Mouse (Mus musculus): ENCODE measurements around the gene Cables2.
"Not testable (repeated sequence)": the region's sequence is repeated elsewhere in the genome, so short reads cannot be mapped to it uniquely, and the experiment has no call there.

The Cables2 gene

DNA sequence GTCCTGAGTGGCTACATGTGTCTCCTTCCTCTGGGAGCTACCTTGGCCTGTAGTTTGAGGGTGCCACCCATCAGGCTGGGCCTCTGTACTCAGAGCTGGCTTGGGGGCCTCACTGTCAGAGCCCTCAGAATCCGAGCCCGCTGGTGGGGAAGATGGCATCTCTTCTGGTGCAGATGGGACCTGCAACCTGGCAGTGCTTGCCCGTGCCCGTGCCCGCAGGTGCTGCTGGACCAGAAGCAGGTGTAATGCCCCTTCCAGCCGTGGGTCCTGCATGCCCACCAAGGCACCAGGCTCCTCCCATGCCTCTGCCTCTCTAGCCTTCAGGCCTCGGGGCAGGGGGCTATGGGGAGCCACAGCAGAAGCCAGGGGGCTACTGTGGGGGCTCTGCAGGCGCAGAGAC, 6.0 kb upstream of the Cables2 start:
- DNase-seq (ENCODE audit: extremely low read depth, low read depth), result no peak

DNA sequence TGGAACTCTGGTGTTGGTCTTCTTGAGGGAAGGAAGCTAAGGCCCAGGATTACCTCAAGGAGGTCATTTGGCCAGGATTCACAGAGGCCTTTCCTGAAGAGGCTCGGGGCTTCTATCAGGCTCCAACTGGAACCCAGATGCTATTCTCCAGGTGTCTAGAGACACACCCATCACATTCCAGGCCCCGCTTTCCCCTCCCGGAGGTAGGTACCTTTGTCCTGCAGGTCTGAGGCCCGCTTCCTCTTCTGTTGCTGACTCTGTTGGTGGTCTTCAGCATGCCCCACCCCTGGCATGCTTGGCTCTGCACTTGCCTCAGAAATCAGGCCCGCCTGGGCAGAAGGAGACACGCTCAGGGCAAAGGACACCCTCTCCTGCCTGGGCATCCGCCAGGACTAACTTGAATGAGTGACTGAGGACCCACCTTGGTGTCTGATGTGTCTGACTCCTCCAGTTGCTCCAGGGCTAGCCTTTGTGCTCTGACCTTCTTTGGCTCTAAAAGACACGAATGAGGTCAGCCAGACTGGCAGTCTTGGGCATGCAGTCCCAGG, 4.6 kb upstream of the Cables2 start:
- no peak for DNase-seq (ENCODE audit: extremely low read depth, low read depth)

DNA sequence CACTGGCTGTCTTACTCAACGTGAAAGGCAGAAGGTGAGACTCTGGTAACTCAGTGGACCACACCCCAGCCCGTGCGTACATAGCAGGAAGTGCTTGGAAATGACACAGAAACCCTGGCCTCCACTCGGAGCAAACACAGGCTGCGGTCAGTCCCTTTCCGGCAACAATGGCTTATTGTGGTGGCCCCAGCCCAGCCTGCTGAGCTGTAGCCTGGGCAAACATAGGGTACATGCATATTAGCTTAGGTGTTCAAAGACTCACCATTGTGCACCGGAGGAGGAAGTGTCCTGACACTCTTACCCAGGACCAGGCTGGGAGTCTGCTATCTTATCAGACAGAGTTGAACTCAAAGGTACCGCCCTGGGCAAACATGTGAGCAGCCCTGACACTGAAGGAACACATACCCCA, 3.6 kb upstream of the Cables2 start:
- DNase-seq (ENCODE audit: extremely low read depth, low read depth), result no peak

DNA sequence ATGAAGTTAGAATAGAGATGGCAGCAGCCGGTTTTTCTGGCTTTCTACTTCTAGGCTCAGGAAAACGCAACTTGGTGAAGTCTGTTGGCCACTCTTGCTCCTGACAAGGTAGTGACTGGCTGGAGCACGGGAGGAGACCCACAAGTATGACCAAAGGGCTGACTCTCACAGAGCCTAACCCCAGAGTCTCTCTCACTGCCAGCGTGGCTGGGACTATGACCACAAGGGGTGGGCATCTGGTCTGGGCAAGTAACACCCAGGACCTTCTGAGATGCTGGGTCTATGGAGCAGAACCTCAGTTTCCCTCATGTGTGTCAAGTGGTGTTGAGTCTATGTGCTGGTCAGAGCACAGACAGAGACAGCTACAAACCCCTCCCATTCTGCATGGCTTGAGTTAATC, 3.1 kb upstream of the Cables2 start:
- no peak for DNase-seq (ENCODE audit: extremely low read depth, low read depth)

DNA sequence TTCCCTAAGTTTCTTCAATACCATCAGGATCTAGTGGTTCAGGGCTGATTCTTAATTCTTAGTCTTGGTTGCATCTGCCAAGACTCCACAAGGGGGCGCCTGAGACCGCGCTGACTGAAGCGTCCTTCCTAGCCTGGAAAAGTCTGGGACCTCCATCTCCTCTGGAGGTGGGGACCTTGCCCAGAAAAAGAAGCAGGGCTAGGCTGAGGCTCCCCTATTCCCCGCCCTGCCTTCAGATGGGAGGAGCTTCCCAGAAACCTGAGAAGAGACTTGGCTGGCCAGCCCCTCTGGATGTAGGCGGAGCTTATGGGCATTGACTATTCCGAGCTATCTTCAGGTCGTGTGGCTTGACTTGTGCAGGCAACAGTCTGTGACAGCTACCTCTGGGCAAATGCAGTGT, 2.5 kb upstream of the Cables2 start:
- peak; percentile 78 for DNase-seq (ENCODE audit: extremely low read depth, low read depth)

DNA sequence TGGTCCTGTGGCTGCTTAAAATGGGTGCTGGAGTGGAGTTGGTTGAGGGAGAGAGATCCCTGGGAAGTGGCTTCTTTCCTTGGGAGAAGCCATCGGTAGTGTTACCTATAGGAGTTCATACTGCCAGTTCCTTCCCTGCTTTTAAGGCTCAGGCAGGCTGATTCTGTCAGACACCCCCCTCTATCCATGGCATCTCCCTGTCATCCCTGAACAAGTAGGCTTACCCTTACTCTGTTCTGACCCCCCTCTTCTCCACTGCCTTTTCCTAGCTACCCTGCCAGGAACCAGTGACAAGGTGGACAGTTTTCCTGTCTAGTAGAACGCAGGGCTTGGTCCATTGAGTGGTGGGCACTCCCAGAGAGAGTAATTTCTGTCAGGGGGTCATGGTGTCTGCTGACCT, 1.2 kb upstream of the Cables2 start:
- no peak for DNase-seq (ENCODE audit: extremely low read depth, low read depth)

DNA sequence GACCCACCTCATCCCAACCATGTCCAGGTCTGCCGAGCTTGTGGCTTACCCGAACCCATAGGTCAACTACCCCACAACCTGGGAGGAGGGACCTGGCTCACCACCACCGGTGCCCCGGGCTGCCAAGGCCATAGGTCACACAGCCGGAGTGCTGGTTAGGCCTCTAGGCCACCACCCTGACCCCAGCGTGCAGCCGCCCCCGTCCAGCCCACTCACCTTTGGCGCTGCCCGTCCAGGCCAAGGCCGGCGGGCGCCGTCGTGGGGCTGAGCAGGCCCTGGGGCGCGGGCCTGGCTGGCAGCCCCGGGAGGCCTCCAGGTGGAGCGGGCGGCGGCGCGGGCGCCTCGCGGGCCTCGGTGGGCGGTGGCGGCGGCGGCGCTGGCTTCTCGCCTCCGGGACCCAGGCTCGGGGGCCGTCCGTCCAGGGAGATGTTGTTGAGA, 393 bp downstream of the Cables2 start:
- DNase-seq (ENCODE audit: extremely low read depth, low read depth), result no peak

DNA sequence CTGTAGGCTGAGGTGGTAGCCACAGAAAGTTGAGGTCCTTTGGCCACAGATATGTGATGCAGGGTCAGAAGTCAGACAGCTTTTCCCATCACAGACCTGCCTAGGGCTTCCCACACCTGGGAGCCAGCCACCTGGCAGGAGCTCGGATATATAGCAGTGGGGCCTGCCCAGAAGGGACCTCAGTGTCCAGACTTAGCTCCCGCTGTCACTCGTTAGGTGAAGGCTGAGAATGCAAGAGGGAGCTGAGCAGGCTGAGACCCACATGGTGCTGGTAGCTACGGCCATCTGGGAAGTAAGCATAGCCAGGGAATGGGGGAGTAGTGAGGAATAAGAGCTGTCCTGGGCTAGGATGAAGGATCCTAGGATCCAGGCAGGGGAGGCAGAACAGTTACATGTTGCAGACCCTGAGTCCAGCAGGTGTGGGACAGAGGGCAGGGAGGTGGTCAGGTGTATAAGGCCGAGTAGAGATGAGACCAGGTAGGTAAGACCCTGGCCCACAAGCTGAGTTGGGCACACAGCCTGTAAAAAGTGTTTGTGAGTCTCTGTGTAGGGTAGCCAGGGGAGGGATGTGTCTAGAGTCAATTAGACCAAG, 1.4 kb downstream of the Cables2 start:
- no peak for DNase-seq (ENCODE audit: extremely low read depth, low read depth)

DNA sequence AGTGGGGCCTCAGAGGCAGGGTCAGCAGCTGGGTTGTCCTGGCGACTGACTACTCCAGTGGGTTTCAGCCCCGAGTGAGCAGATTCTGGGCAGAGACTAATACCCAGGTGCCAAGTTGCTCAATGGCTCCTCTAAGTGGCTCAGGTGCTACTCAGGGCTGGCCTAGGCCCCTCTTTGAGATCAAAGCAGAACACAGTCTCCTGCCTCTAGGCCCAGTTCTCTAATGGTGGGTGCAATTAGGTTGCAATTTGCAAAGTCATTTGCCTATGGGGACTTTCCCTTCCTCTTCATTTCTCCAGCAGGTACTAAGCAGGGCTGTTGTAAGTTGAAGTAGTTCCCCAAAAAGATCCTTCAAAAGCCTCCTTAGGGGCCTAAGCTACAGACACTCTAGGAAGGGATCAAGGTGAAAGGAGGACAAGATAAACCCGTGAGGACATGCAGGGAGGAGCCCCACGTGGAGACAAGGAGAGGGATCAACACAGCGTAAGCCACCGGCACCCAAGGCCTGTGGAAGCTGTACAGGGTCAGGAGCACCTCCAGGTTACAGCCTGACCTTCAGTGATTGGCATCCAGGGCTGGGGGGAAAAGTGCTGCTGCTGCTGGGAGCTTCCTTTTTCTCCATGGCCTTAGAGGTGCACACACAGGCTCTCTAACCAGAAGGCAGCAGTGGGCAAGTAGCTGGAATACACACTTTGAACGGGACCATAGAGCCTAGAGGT, 2.6 kb downstream of the Cables2 start:
- DNase-seq (ENCODE audit: extremely low read depth, low read depth), result no peak

DNA sequence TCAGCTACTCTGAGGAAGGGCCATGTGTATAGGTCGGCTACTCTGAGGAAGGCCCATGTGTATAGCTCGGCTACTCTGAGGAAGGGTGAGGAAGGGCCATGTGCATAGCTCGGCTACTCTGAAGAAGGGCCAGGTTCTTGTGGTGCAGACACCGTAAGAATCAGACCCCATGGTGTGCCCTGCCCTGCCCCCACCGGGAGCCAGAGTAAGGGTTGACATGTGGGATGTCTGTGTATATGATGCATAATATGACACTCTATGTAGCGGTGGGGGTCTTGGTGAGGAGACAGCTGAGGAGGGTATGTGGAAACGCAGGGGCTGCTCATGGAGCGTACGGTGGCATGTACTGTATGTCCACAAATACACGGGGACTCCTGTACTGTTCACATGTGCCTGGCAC, 4.0 kb downstream of the Cables2 start:
- DNase-seq (ENCODE audit: extremely low read depth, low read depth), result no peak

DNA sequence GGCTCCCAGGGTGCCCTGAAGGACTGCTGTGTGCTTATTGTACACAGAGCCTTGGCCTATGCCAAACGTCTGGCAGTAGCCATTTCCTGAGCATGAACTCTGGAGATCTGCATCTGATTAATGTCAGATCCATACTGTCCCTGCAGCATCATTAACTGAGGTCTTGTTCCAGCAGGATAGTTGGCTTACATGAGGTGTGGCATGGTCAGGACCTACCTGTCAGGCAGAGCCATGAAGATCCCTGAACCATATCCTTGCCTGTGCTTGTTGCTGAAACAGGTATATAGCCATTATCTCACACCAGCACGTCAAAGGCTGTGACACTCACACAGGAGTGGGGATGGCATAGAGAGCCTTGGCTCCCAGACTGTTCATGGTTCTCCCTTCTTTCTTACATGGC, 5.3 kb downstream of the Cables2 start:
- DNase-seq (ENCODE audit: extremely low read depth, low read depth), result no peak

DNA sequence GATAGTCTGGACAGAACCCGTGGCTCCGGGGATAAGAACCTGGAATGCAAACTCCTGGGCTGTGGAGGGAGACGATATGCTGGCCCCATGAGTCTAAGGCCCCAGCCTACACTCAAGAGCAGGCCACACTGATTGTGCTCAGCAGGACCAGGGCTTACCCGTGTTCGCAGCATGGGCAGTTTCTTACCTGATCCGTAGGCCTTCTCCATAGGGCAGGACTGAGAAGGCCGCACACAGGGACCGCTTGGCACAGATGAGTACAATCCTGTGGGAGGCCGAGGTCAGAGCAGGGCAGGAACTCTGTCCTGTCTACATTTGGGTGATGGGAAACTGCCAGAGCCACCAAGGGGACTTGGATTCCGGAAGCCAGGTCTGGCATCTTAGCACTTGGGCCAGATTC, 10.4 kb downstream of the Cables2 start:
- DNase-seq (ENCODE audit: extremely low read depth, low read depth), result no peak

DNA sequence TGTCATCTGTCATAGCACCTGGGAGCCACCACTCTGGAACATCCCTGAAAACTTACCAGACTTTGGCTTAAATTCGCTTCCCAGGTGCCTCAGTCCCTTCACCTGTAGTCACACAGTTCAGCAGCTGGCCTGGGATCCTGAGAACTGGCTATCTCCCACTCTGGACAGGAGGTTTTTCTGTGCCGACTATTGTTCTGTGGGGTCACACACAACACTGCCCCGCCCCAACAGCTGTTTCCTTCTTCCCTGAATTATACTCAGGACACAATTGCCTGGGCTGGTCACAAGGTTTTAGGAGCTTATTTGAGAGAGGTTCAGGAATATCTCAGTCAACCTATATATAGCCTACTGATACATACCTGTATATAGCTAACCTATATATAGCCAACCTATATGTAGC, 10.9 kb downstream of the Cables2 start:
- no peak for DNase-seq (ENCODE audit: extremely low read depth, low read depth)

DNA sequence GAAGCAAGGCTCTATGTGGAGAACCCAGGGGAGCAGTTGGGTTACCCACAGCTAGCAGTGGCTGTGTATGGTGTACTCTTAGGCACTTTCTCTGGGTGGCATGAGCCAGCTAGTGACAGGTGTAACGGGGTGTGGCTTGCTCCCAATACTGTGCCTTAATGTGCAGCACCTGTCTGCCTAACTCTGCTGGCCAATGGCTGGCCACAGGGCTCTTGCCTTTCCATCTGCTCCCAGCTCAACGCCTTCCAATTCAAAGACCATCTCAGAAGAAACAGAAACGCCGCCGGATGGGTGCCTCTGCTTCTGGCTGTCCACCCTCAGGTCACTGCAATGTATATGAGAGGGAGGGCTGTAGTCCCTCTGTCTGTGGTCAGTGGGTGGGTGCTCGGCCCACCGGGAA, 11.4 kb downstream of the Cables2 start:
- DNase-seq (ENCODE audit: extremely low read depth, low read depth), result no peak

DNA sequence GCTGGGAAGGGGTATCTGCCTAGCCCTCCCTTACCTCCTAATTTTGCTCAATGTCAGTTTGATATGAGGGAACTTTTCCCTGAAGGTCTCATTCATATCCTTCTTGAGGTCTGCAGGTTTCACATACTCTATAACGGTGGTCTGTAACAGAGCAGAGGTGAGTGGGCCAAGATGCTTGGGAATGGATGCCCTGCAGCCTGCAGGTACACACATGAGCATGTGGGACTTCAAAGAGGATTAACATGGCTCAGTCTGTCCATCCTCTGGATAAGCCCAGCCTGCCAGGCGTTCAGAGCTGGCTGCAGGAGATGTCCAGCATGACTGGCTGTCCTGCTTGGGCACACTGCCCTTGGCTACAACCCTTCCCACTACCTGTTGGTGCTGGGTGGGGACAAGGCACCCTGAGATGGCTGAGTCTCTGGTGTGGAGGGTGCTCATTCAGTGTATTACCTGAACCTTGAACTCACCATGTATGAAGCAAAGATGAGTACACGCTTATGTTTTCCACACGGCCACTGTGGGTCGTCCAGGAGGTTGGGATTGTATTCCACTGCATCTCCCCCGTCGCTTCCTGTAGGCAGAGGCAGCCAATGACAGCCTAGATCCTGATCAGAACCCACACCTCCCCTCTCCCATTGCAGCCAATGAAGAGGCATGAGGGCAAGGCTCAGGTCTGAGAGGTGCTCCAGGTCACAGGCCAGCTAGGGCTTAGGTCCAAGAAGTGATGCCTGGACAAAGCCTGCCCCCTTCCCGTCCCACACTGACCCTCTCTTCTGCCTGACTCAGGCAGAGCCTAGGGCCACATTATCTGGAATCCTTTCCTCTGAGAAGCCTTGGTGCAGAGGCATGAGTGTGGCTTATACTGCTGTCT, 12.5 kb downstream of the Cables2 start:
- DNase-seq (ENCODE audit: extremely low read depth, low read depth), result no peak

DNA sequence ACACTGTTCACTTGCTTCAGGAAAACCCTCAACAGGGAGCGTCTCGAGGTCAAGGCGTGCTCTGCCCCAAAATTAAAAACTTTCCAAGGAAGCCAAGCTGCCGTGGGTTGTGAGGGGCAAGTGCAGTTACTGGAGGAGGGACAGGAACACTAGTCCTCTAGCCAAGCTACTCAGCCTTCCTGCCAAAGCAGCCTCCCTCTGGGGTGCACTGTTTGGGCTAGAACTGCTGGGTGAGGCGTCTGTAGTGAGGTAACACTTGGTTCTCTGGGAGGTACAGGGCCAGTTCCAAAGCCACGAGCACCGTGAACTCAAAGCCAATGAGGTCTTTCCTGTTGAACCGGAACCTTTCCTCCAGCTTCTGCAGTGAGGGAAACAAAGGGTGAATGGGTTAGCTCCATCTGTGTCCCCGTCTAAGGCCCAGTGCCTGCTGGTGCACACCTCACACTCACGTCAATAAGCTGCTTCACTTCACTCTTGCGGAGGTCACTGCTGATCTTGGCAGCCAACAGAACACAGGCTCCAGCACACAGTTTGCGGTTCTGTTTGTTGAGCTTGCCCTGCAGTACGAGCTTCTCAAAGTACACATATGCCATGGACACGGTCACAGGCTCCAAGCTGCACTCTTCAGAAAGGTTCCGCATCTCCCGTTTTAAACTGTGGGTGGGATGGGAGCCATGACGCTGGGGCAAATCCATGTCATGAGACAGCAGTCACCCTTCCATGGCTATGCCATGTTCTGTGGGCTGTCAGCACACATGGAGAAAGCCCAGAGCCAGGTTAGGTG, 13.3 kb downstream of the Cables2 start:
- not testable (repeated sequence) for DNase-seq (ENCODE audit: extremely low read depth, low read depth)

DNA sequence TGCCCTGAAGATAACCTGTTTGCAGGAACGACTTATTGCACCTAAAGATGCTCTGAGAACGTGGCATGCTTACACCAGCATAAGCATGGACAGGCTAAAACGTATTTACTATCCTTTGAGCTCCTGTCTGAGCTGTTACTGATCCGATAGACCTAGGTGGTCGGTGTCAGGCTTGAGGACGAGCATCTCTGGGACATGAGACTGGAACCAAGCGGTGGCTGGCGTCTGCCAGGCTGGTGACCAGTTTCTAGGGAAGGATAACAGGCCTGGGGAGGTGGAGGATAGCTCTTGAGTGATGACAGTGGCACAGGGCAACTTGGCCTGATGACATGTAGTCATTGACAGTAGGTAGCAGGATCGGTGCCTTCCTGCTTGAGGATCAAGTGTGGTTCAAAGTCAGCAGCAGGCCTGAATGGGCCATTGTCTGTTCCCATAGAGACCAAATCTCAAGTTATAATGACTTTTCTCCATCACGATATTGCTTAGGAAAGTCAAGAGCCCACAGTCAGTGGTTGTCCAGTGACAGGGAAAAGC, 14.3 kb downstream of the Cables2 start:
- DNase-seq (ENCODE audit: extremely low read depth, low read depth), result not testable (repeated sequence)

DNA sequence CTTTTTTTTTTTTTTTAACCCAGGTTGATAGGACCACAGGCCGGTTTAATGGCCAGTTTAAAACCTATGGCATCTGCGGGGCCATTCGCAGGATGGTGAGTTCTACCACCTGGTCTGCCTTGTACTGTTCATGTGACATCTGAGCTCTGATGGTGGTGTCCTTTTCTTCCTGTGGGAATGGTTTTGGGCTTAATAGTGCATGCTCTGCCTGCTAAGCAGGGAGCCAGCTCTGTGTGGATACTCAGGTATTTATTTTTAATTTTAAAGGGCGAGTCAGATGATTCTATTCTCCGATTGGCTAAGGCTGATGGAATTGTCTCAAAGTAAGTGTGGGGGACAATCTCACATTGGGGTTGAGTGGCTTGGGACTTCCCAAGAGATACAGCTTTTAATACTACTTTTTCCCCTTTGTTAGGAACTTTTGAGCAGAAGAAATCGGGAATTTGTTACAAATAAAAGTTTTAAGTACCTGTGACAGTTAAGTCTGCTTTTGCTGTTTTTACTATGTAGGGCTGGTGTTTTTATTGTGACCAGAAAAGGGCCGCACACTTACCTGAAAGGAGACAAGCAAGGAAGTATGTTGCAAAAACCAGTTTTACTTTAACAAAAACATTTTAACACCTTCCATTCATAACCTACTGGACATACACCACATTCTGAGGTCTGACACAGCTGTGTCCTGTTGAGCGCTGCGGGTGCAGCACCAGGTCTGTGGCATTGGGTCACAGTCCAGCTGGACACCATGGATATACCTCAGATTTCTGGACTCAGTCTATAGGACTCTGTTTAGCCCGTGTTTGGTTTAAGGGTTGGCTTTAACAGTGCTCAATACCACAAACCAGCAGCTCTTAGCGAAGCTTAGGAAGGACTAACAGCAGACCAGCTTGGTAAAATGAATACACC, 15.1 kb downstream of the Cables2 start:
- DNase-seq (ENCODE audit: extremely low read depth, low read depth), result no peak

DNA sequence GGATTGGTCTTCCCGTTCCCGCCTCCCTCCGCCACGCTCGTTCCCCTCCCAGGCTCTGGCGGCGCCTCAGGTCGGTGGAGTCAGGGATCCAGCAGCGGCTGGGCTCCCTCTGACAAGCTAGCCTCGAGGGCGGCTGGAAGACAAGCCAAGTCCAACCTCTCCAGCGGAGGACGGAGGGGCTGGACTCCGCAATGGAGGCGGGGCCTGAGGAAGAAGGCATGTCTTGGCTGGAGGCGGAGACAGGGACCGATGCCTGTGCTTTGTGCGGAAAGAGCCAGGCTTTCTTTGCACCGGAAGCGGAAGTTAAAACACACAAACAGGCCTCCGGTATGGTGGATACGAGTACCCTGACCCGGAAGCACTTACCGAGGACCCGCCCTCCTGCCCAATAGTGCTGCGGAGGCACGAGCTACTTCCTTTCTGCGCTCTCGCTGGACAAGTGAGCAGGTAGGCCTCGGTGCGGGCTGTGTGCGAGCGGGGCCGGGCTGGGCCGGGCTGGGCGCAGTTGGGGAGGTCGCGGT, 16.2 kb downstream of the Cables2 start, which contains the start of gene Rps21:
TSS of gene Rps21 (plus strand) at position 377 of the 521 bp plus-strand sequence.
- DNase-seq (ENCODE audit: extremely low read depth, low read depth), result peak; percentile 99

Measured in MEL-GATA-1-ER (cell line).